Mouse (Mus musculus) adrenal gland, adult 10 weeks (tissue): ENCODE measurements around the gene Ucp1. TPM values are rescaled to one million over a fixed set of nuclear protein-coding genes. Genes with fewer than 3 reads are reported as not detected.

Experiments
- polyA plus RNA-seq: library from polyadenylated mRNA; stranded (reverse); fragments of 350-450 nt; fragmentation: Illumina TruSeq; extraction: RNeasy Lipid Tissue Mini Kit (QIAGEN cat#74804); gene quantifications from one replicate; pipeline ENCODE4 v1.2.3, GENCODE M21; 2014; ENCODE audit warnings: low read depth, low replicate concordance

Gene Ucp1
- 400 TPM for polyA plus RNA-seq

DNA sequence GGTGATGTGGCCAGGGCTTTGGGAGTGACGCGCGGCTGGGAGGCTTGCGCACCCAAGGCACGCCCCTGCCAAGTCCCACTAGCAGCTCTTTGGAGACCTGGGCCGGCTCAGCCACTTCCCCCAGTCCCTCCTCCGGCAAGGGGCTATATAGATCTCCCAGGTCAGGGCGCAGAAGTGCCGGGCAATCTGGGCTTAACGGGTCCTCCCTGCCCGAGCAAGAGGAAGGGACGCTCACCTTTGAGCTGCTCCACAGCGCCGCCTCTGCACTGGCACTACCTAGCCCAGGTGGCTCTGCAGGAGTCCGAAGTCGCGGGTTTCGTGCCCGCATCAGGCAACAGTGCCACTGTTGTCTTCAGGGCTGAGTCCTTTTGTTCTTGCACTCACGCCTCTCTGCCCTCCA, at the start of gene Ucp1:
Gene Ucp1 (plus strand): TSS at position 177 of the 400 bp plus-strand sequence.

DNA sequence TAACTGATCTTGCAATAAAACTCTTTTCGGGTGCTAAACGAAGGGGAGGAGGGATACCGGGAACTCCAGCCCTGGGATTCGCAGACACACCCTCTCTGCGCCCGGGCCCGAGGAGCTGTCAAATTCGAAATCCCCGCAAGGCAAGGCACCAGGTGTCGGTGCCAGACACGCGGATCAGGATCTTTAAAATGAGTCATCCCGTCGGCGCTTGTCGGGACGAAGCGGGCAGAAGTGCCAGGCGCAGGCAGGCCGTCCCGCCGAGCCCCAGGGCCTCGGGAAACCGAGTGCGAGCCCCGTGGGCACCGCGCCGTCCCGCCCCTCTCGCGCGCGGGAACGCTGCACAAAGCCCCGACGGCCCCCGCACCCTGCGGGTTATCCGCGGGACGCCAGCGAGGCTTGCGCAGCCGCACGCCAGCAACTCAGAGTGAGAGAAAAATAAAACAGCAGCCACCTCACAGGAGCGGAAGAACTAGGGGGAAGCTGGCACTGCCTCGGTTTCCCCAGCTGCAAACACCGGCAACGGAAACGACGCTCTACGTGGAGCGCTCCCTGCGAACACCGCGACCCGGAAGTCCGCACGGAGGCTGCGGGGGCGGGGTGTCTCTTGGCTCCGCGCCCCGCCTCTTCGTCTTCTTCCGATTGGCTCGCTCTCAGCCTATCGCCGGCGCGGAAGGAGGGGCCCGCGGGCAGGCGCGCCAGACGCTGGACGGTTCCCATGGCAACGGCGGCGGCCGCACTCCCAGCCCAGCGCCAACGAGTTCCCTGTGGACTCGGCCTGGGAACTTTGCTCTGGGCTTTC, 41.9 kb downstream of the Ucp1 start, which contains the start of gene Elmod2:
Gene Elmod2 (minus strand): TSS at position 588 of the 799 bp plus-strand sequence.

Other genes with a start within 250 kb of the Ucp1 start
- 8.6 TPM for gene Tbc1d9, start 125.0 kb upstream of the Ucp1 start, polyA plus RNA-seq
- not detected for gene Gm10645, start 124.2 kb upstream of the Ucp1 start, polyA plus RNA-seq
- 52.7 TPM for gene Elmod2, start 42.1 kb downstream of the Ucp1 start, polyA plus RNA-seq
- gene Mgat4d, start 58.1 kb downstream of the Ucp1 start, polyA plus RNA-seq: not detected
- gene Clgn, start 99.5 kb downstream of the Ucp1 start, polyA plus RNA-seq: 0.17 TPM
- gene Scoc, start 168.0 kb downstream of the Ucp1 start, polyA plus RNA-seq: 441 TPM
- gene Olfr370, start 245.4 kb downstream of the Ucp1 start, polyA plus RNA-seq: not detected